Mouse (Mus musculus): Measurements from ENCODE around the gene Dmrtc2. TPM values are rescaled to one million over a fixed set of nuclear protein-coding genes. Genes with fewer than 3 reads are reported as not detected.
"Not testable (repeated sequence)": the region's sequence is repeated elsewhere in the genome, so short reads cannot be mapped to it uniquely, and the experiment has no call there.

Gene Dmrtc2
- polyA plus RNA-seq, 1 experiment = not detected

- TF ChIP-seq CTCF (IDR thresholded peaks at IDR 0.05; ENCODE audit: control insufficient read depth, insufficient read depth, low read length) (no peak), POLR2A (IDR thresholded peaks at IDR 0.05; ENCODE audit: borderline replicate concordance, control insufficient read depth, low read depth, low read length) (no peak)
- WGBS = 78% methylated on average over 6 of the region's 6 CpGs
- Histone ChIP-seq H3K4me3 (replicated peaks; ENCODE audit: control insufficient read depth, low read depth, low read length) (no peak overlapping the region), H3K27ac (ENCODE audit: control insufficient read depth, insufficient read depth, low read depth, low read length, poor library complexity) (no peak overlapping the region), H3K4me1 (ENCODE audit: control insufficient read depth, insufficient read depth, low read length) (peaks cover 1% of the 10 kb centered on the region; the same call in 1 of the 2 replicates)
Measured at GRCm38 (mm10) chr7:24889431-24890220, 19.8 kb downstream of the Dmrtc2 start.

DNA sequence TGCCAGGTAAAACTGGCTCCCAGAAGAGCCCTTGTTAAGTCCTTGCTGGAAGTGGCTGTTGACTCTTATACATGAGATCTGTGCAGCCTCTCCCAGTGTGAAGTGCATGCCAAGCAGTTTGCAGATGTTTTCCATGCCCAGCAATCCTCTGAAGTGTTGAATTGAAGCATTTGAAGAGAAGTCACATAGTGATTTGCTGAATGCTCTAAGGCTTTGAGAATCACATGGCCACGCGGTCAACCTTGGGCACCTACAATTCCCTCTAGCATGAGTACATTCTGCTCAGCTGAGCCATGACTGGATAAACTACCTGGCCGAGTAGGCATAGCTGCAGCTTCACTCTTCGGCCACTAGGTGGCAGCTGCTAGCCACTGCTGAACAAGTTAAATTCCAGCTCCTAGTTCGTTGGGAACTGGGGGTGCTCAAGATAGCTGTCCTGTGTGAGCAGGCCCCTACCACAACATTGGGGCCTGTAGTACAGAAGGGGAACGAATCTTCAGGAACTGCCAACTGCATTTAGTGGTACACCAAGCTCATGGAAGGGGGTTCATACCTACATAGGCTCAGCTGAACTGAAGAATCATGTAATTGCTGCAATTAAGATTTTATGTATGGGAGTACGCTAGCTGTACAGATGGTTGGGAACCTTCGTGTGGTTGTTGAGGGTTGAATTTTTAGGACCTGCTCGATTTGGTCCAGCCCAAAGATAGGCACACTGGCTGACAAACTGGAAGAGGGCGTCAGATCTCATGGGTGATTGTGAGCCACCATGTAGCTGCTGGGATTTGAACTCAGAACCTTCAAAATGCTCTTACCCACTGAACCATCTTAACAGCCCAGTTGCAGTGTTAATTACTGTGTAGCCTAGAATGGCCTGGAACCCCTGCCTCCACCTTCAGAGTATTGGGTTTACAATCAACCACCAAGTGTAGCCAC, 20.7 kb downstream of the Dmrtc2 start:
- WGBS = 23% methylated on average over 10 of the region's 10 CpGs
- TF ChIP-seq POLR2A (IDR thresholded peaks at IDR 0.05; ENCODE audit: borderline replicate concordance, control insufficient read depth, low read depth, low read length) = no peak
- peak; percentile 98 for TF ChIP-seq CTCF (IDR thresholded peaks at IDR 0.05; ENCODE audit: control insufficient read depth, insufficient read depth, low read length)
- no peak overlapping the region for H3K27ac ChIP-seq (ENCODE audit: control insufficient read depth, insufficient read depth, low read depth, low read length, poor library complexity)
- no peak overlapping the region for H3K4me3 ChIP-seq (replicated peaks; ENCODE audit: control insufficient read depth, low read depth, low read length)
- H3K4me1 ChIP-seq (ENCODE audit: control insufficient read depth, insufficient read depth, low read length) = peaks cover 1% of the 10 kb centered on the region; the same call in 1 of the 2 replicates

DNA sequence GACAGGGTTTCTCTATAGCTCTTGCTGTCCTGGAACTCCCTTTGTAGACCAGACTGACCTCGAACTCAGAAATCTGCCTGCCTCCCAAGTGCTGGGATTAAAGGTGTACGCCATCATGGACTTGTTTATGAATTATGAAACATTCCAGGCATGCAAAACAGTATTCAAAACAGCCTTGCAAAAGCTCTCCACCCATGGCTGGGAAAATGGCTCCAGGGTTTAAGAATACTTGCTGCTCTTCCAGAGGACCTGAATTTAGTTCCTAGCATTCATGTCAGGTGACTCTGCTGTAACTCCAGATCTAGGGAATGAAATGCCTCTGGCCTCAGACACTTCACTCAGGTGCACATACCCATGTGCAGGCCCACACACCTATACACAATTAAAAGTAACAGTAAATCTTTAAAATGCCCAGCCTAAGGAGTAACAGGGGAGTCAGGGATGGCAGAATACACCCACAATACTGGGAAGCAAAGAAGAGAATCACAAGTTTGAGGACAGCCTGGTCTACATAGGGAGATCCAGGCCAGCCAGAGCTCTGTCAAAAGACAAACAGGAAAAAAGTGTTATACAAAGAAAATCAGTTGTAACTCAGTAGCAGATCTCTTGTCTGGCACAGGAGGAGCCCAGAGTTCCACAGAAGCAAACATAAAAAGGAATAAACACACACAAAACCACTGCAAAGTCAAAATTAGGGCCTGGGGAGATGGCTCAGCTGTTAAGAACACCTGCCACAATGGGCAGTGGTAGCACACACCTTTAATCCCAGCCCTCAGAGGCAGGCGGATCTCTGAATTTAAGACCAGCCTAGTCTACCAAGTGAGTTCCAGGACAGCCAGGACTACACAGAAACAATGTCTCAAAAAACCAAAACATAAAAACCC, 21.6 kb downstream of the Dmrtc2 start:
- WGBS = 78% methylated on average over 3 of the region's 3 CpGs
- TF ChIP-seq CTCF (IDR thresholded peaks at IDR 0.05; ENCODE audit: control insufficient read depth, insufficient read depth, low read length) = no peak
- no peak for TF ChIP-seq POLR2A (IDR thresholded peaks at IDR 0.05; ENCODE audit: borderline replicate concordance, control insufficient read depth, low read depth, low read length)
- no peak overlapping the region for H3K4me3 ChIP-seq (replicated peaks; ENCODE audit: control insufficient read depth, low read depth, low read length)
- H3K4me1 ChIP-seq (ENCODE audit: control insufficient read depth, insufficient read depth, low read length) = peaks cover 1% of the 10 kb centered on the region; the same call in 1 of the 2 replicates
- peak overlapping the region; percentile 42; the same call in 1 of the 2 replicates for H3K27ac ChIP-seq (ENCODE audit: control insufficient read depth, insufficient read depth, low read depth, low read length, poor library complexity)

GRCm38 (mm10) chr7:24892125-24892583, 22.3 kb downstream of the Dmrtc2 start:
- peaks cover 1% of the 10 kb centered on the region; the same call in 1 of the 2 replicates for H3K4me1 ChIP-seq (ENCODE audit: control insufficient read depth, insufficient read depth, low read length)
- no peak overlapping the region for H3K4me3 ChIP-seq (replicated peaks; ENCODE audit: control insufficient read depth, low read depth, low read length)
- WGBS = 72% methylated on average over 2 of the region's 2 CpGs
- no peak for TF ChIP-seq POLR2A (IDR thresholded peaks at IDR 0.05; ENCODE audit: borderline replicate concordance, control insufficient read depth, low read depth, low read length)
- no peak for TF ChIP-seq CTCF (IDR thresholded peaks at IDR 0.05; ENCODE audit: control insufficient read depth, insufficient read depth, low read length)
- peak overlapping the region; percentile 77 for H3K27ac ChIP-seq (ENCODE audit: control insufficient read depth, insufficient read depth, low read depth, low read length, poor library complexity)

- H3K4me3 ChIP-seq (replicated peaks; ENCODE audit: control insufficient read depth, low read depth, low read length); H3K4me1 ChIP-seq (ENCODE audit: control insufficient read depth, insufficient read depth, low read length): not testable (repeated sequence)
- peak overlapping the region; percentile 87 for H3K27ac ChIP-seq (ENCODE audit: control insufficient read depth, insufficient read depth, low read depth, low read length, poor library complexity)
- WGBS = 77% methylated on average over 2 of the region's 2 CpGs
Measured at GRCm38 (mm10) chr7:24895749-24896148, 25.9 kb downstream of the Dmrtc2 start.

- no peak overlapping the region for H3K4me3 ChIP-seq (replicated peaks; ENCODE audit: control insufficient read depth, low read depth, low read length)
- H3K27ac ChIP-seq (ENCODE audit: control insufficient read depth, insufficient read depth, low read depth, low read length, poor library complexity) = peak overlapping the region; percentile 87
- 72% methylated on average over 8 of the region's 8 CpGs for WGBS
- H3K4me1 ChIP-seq (ENCODE audit: control insufficient read depth, insufficient read depth, low read length) = peaks cover 1% of the 10 kb centered on the region; the same call in 1 of the 2 replicates
- TF ChIP-seq CTCF (IDR thresholded peaks at IDR 0.05; ENCODE audit: control insufficient read depth, insufficient read depth, low read length) (no peak), POLR2A (IDR thresholded peaks at IDR 0.05; ENCODE audit: borderline replicate concordance, control insufficient read depth, low read depth, low read length) (no peak)
Measured at GRCm38 (mm10) chr7:24896269-24896668, 26.4 kb downstream of the Dmrtc2 start.

DNA sequence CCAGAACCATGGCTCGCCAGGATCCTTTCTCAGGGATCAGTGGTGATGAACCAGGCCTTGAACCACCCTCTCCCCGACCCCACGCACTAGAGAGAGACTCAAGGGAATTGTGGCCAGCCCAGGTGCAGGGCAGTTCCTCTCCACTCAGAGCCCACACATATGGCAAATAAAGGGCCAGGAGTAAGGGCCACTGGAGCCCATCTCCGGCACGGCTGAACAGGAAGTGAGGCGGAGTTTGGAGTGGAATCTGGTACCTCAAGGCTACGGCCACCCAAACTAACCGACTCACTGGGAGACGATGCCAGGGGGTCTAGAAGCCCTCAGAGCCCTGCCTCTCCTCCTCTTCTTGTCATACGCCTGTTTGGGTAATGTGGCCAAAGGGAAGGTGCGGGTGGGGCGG, 27.4 kb downstream of the Dmrtc2 start, which contains the start of gene Cd79a:
TSS of gene Cd79a (plus strand) at position 158 of the 400 bp plus-strand sequence.
- Histone ChIP-seq H3K4me3 (replicated peaks; ENCODE audit: control insufficient read depth, low read depth, low read length) (peak within 1 kb of the TSS; percentile 64), H3K27ac (ENCODE audit: control insufficient read depth, insufficient read depth, low read depth, low read length, poor library complexity) (peak within 1 kb of the TSS; percentile 87), H3K4me1 (ENCODE audit: control insufficient read depth, insufficient read depth, low read length) (peaks cover 1% of the 10 kb centered on the region; the same call in 1 of the 2 replicates)
- TF ChIP-seq CTCF (IDR thresholded peaks at IDR 0.05; ENCODE audit: control insufficient read depth, insufficient read depth, low read length) (0 out of 2 replicates have a peak, but pooled peaks have one; percentile 4), POLR2A (IDR thresholded peaks at IDR 0.05; ENCODE audit: borderline replicate concordance, control insufficient read depth, low read depth, low read length) (peak; percentile 77)
- 48% methylated on average over 12 of the region's 12 CpGs for WGBS
